Mouse (Mus musculus): ENCODE measurements around the gene Fkrp. TPM values are rescaled to one million over a fixed set of nuclear protein-coding genes. Genes with fewer than 3 reads are reported as not detected.
A peak's percentile ranks its signal among the peaks of the same experiment; 100 is the strongest.

Gene Fkrp
- polyA plus RNA-seq, 1 experiment from 2014 or later, result 14.2 TPM

GRCm38 (mm10) chr7:16848579-16848978, 32.0 kb upstream of the Fkrp start:
- H3K4me1 ChIP-seq (replicated peaks; ENCODE audit: control insufficient read depth, insufficient read depth), result peaks cover 5% of the 10 kb centered on the region; the same call in 1 of the 2 replicates
- H3K27me3 ChIP-seq (ENCODE audit: control insufficient read depth, insufficient read depth, low read length), result no peaks in the 10 kb centered on the region
- H3K9me3 ChIP-seq (ENCODE audit: control insufficient read depth, low read length), result no peaks in the 10 kb centered on the region
- H3K9ac ChIP-seq (ENCODE audit: low read length), result no peak overlapping the region
- WGBS, result 39% methylated on average over 17 of the region's 17 CpGs
- H3K4me3 ChIP-seq (ENCODE audit: low read depth, low read length), result no peak overlapping the region
- peaks cover 15% of the 10 kb centered on the region for H3K36me3 ChIP-seq (ENCODE audit: control insufficient read depth, insufficient read depth, low read length)
- ATAC-seq (ENCODE audit: low FRiP score, low TSS enrichment) (no peak), DNase-seq (ENCODE audit: low spot score) (peak; percentile 44)
- H3K4me2 ChIP-seq (replicated peaks; ENCODE audit: low read depth), result no peak overlapping the region
- TF ChIP-seq EP300 (optimal IDR thresholded peaks at IDR 0.05), result no peak
- peak; percentile 73 for TF ChIP-seq CTCF (IDR thresholded peaks at IDR 0.05; ENCODE audit: low read depth)
- H3K27ac ChIP-seq (replicated peaks), result no peak overlapping the region

- Histone ChIP-seq H3K27me3 (ENCODE audit: control insufficient read depth, insufficient read depth, low read length) (no peaks in the 10 kb centered on the region), H3K36me3 (ENCODE audit: control insufficient read depth, insufficient read depth, low read length) (peaks cover 15% of the 10 kb centered on the region), H3K9me3 (ENCODE audit: control insufficient read depth, low read length) (no peaks in the 10 kb centered on the region), H3K9ac (ENCODE audit: low read length) (no peak overlapping the region), H3K4me3 (ENCODE audit: low read depth, low read length) (no peak overlapping the region), H3K27ac (replicated peaks) (no peak overlapping the region), H3K4me2 (replicated peaks; ENCODE audit: low read depth) (no peak overlapping the region), H3K4me1 (replicated peaks; ENCODE audit: control insufficient read depth, insufficient read depth) (peaks cover 5% of the 10 kb centered on the region; the same call in 1 of the 2 replicates)
- ATAC-seq (ENCODE audit: low FRiP score, low TSS enrichment), result no peak
- DNase-seq (ENCODE audit: low spot score), result no peak
- WGBS, result 85% methylated on average over 18 of the region's 19 CpGs
- TF ChIP-seq CTCF (IDR thresholded peaks at IDR 0.05; ENCODE audit: low read depth), result no peak
- TF ChIP-seq EP300 (optimal IDR thresholded peaks at IDR 0.05), result no peak
These were observed 31.0 kb upstream of the Fkrp start for GRCm38 (mm10) chr7:16847507-16847906.

GRCm38 (mm10) chr7:16846775-16847174, 30.2 kb upstream of the Fkrp start:
- H3K9ac ChIP-seq (ENCODE audit: low read length), result no peak overlapping the region
- no peaks in the 10 kb centered on the region for H3K9me3 ChIP-seq (ENCODE audit: control insufficient read depth, low read length)
- no peak for DNase-seq (ENCODE audit: low spot score)
- peaks cover 11% of the 10 kb centered on the region; the same call in 1 of the 2 replicates for H3K36me3 ChIP-seq (ENCODE audit: control insufficient read depth, insufficient read depth, low read length)
- TF ChIP-seq CTCF (IDR thresholded peaks at IDR 0.05; ENCODE audit: low read depth), result no peak
- TF ChIP-seq EP300 (optimal IDR thresholded peaks at IDR 0.05), result no peak
- no peak for ATAC-seq (ENCODE audit: low FRiP score, low TSS enrichment)
- H3K4me2 ChIP-seq (replicated peaks; ENCODE audit: low read depth), result no peak overlapping the region
- H3K27me3 ChIP-seq (ENCODE audit: control insufficient read depth, insufficient read depth, low read length), result no peaks in the 10 kb centered on the region
- H3K27ac ChIP-seq (replicated peaks), result no peak overlapping the region
- whole genome bisulfite sequencing, result 91% methylated on average over 5 of the region's 5 CpGs
- H3K4me3 ChIP-seq (ENCODE audit: low read depth, low read length), result no peak overlapping the region
- H3K4me1 ChIP-seq (replicated peaks; ENCODE audit: control insufficient read depth, insufficient read depth), result peaks cover 5% of the 10 kb centered on the region; the same call in 1 of the 2 replicates

GRCm38 (mm10) chr7:16845820-16846167, 29.3 kb upstream of the Fkrp start:
- DNase-seq (ENCODE audit: low spot score), result peak; percentile 51
- ATAC-seq (ENCODE audit: low FRiP score, low TSS enrichment), result 0 out of 2 replicates have a peak, but pooled peaks have one; percentile 1
- H3K9ac ChIP-seq (ENCODE audit: low read length), result peak overlapping the region; percentile 84
- no peak for TF ChIP-seq EP300 (optimal IDR thresholded peaks at IDR 0.05)
- TF ChIP-seq CTCF (IDR thresholded peaks at IDR 0.05; ENCODE audit: low read depth), result no peak
- peaks cover 5% of the 10 kb centered on the region; the same call in 1 of the 2 replicates for H3K4me1 ChIP-seq (replicated peaks; ENCODE audit: control insufficient read depth, insufficient read depth)
- H3K4me2 ChIP-seq (replicated peaks; ENCODE audit: low read depth), result peak overlapping the region; percentile 97
- H3K4me3 ChIP-seq (ENCODE audit: low read depth, low read length), result peak overlapping the region; percentile 67
- no peaks in the 10 kb centered on the region for H3K27me3 ChIP-seq (ENCODE audit: control insufficient read depth, insufficient read depth, low read length)
- H3K9me3 ChIP-seq (ENCODE audit: control insufficient read depth, low read length), result no peaks in the 10 kb centered on the region
- WGBS, result 32% methylated on average over 10 of the region's 10 CpGs
- 0 out of 2 replicates have a peak, but pooled peaks cover 7% of the 10 kb centered on the region for H3K36me3 ChIP-seq (ENCODE audit: control insufficient read depth, insufficient read depth, low read length)
- H3K27ac ChIP-seq (replicated peaks), result peak overlapping the region; percentile 85

- no peak for TF ChIP-seq CTCF (IDR thresholded peaks at IDR 0.05; ENCODE audit: low read depth)
- Histone ChIP-seq H3K4me3 (ENCODE audit: low read depth, low read length) (peak overlapping the region; percentile 67), H3K27ac (replicated peaks) (peak overlapping the region; percentile 85), H3K36me3 (ENCODE audit: control insufficient read depth, insufficient read depth, low read length) (peaks cover 12% of the 10 kb centered on the region; the same call in 1 of the 2 replicates), H3K27me3 (ENCODE audit: control insufficient read depth, insufficient read depth, low read length) (no peaks in the 10 kb centered on the region), H3K4me1 (replicated peaks; ENCODE audit: control insufficient read depth, insufficient read depth) (peaks cover 5% of the 10 kb centered on the region; the same call in 1 of the 2 replicates), H3K9me3 (ENCODE audit: control insufficient read depth, low read length) (no peaks in the 10 kb centered on the region), H3K4me2 (replicated peaks; ENCODE audit: low read depth) (peak overlapping the region; percentile 97), H3K9ac (ENCODE audit: low read length) (peak overlapping the region; percentile 84)
- DNase-seq (ENCODE audit: low spot score), result peak; percentile 57
- peak; percentile 26; the same call in 1 of the 2 replicates for ATAC-seq (ENCODE audit: low FRiP score, low TSS enrichment)
- WGBS, result 25% methylated on average over 14 of the region's 14 CpGs
These were observed 28.7 kb upstream of the Fkrp start for GRCm38 (mm10) chr7:16845072-16845819.

GRCm38 (mm10) chr7:16844696-16845071, 28.2 kb upstream of the Fkrp start:
- Histone ChIP-seq H3K9me3 (ENCODE audit: control insufficient read depth, low read length) (no peaks in the 10 kb centered on the region), H3K4me2 (replicated peaks; ENCODE audit: low read depth) (peak overlapping the region; percentile 97), H3K9ac (ENCODE audit: low read length) (peak overlapping the region; percentile 84), H3K27me3 (ENCODE audit: control insufficient read depth, insufficient read depth, low read length) (no peaks in the 10 kb centered on the region), H3K27ac (replicated peaks) (peak overlapping the region; percentile 85), H3K4me1 (replicated peaks; ENCODE audit: control insufficient read depth, insufficient read depth) (peaks cover 5% of the 10 kb centered on the region; the same call in 1 of the 2 replicates), H3K4me3 (ENCODE audit: low read depth, low read length) (peak overlapping the region; percentile 67), H3K36me3 (ENCODE audit: control insufficient read depth, insufficient read depth, low read length) (peaks cover 8% of the 10 kb centered on the region; the same call in 1 of the 2 replicates)
- no peak for TF ChIP-seq EP300 (optimal IDR thresholded peaks at IDR 0.05)
- ATAC-seq (ENCODE audit: low FRiP score, low TSS enrichment) (no peak), DNase-seq (ENCODE audit: low spot score) (no peak)
- 38% methylated on average over 3 of the region's 3 CpGs for WGBS

Measured in stomach, postnatal 0 days (tissue).